Mouse (Mus musculus) urinary bladder, postnatal 36 days (tissue): Measurements from ENCODE around the gene 3110009E18Rik.
A peak's percentile ranks its signal among the peaks of the same experiment; 100 is the strongest.

Source experiments
- DNase-seq, 2 experiments: peaks; one replicate each; pipeline ENCODE4 v3.0.0; 2022; ENCODE audit warnings: low spot score in 2 of 2, mixed read lengths in 1 of 2

The 3110009E18Rik gene

GRCm38 (mm10) chr1:120142551-120142950, 21.6 kb downstream of the 3110009E18Rik start:
- peak in 1 of 2 experiments; percentile 46 for DNase-seq

DNA sequence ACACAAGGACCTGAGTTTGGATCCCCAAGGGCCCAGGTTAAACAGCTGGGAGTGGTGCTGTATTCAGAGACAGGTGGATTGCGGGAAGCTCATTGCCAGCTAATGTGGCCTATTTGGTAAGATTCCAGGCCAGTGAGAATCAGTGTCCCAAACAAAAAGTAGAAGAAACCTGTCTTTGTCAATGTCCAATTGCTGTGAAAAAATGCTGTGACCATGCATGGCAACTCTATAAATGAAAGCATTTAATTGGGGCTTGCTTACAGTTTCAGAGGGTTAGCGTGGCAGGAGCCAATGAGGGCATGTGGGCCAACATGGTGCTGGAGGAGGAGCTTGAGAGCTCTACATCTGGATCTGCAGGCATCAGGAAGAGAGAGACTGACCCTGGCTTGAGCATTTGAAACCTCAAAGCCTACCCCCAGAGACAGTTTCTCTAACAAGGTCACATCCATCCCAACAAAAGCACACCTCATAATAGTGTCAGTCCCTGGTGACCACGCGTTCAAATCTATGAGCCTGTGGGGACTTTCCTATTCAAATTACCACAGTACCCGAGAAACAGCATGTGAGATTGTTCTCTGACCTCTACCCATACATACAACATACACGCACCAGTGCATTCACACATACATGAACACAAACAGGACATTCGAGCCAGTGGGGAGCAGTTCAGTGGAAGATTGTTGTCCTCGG, 24.7 kb downstream of the 3110009E18Rik start:
- no peak for DNase-seq

DNA sequence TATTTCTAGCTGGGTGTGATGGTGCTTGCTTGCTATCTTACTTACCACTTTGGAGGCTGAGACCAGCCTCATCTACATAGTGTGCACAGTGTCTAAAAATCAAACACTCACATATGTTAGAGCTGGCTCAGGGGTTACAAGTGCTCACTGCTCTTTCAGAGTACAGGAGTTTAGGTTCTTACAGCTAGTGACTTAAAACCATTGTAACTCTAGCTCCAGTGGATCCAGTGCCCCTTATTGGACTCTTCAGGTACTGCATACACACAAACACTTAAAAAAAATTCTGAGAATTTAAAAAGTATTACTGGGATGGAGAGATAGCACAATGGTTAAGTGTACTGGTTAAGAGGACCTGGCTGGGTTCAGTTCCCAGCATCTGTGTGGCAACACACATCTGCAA, 26.0 kb downstream of the 3110009E18Rik start:
- DNase-seq, result no peak

GRCm38 (mm10) chr1:120154232-120154631, 33.2 kb downstream of the 3110009E18Rik start:
- DNase-seq, result peak; percentile 11 to 18

- DNase-seq, result no peak
These were observed 34.3 kb downstream of the 3110009E18Rik start for GRCm38 (mm10) chr1:120155325-120155724.

- no peak for DNase-seq
These were observed 37.6 kb downstream of the 3110009E18Rik start for GRCm38 (mm10) chr1:120158474-120159127.

GRCm38 (mm10) chr1:120161502-120161901, 40.5 kb downstream of the 3110009E18Rik start:
- no peak for DNase-seq

- no peak for DNase-seq
These were observed 41.6 kb downstream of the 3110009E18Rik start for GRCm38 (mm10) chr1:120162616-120163015.

DNA sequence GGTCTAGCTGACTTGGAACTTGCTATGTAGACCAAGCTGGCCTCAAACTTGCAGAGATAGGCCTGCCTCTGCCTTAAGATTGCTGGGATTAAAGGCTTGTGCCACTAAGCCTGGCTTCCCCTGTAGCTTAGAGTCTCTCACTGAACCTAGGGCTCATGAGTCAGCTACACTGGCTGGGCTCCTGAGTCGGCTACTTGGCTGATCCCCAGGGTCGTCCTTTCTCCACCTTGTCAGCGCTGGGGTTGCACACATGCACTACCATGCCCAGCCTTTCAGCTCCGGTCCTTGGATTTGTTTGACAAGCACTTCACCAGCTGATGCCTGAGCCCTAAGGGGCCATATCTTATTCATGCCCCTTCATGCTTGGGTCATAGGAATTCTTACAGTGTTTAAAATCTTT, 47.0 kb downstream of the 3110009E18Rik start:
- no peak for DNase-seq

GRCm38 (mm10) chr1:120168674-120169073, 47.7 kb downstream of the 3110009E18Rik start:
- DNase-seq, result no peak

GRCm38 (mm10) chr1:120170307-120170706, 49.3 kb downstream of the 3110009E18Rik start:
- no peak for DNase-seq

GRCm38 (mm10) chr1:120171819-120172521, 51.0 kb downstream of the 3110009E18Rik start:
- no peak for DNase-seq

DNA sequence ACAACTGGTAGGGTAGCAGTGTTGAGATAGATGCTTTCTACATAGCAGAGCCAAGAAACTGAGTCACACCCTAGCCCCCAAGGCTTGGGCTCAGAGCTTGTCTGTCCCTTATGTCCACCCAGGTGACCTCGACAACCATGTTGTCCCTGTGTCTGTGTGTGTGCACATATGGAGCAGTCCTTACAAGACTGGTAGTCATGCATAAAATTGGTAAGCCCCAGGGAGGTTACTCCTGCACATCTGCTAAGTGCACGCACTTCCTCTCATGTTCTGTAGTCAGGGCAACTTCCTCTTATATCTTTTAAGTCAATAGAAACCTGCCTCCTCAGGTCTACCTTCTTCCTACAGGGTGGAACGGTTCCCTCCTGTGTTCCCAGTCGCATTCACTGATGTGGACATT, 54.0 kb downstream of the 3110009E18Rik start:
- DNase-seq, result no peak

DNA sequence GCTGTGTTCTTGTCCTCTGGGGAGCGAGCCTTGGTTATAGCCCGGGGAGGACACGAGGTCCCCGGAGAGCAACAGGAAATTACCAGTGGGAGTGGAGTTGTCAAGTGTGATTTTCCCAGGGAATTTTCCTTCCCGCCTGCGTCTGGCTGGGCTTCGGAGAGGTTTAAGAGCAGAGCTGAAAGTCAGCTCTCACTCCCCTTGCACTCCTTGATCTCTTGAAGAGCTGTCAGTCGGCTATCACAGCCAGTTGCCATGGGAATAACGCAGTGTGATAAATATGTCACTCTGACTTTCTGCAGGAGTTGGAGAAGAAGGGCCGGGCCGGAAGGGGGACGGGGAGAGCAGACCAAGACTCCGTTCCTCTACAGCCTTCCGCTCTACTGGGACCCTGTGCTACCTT, 55.3 kb downstream of the 3110009E18Rik start:
- no peak for DNase-seq

GRCm38 (mm10) chr1:120177141-120177540, 56.2 kb downstream of the 3110009E18Rik start:
- no peak for DNase-seq

- DNase-seq, result no peak
These were observed 65.2 kb downstream of the 3110009E18Rik start for GRCm38 (mm10) chr1:120186204-120186603.

- no peak for DNase-seq
These were observed 65.7 kb downstream of the 3110009E18Rik start for GRCm38 (mm10) chr1:120186655-120187054.

GRCm38 (mm10) chr1:120187059-120187458, 66.1 kb downstream of the 3110009E18Rik start:
- no peak for DNase-seq

DNA sequence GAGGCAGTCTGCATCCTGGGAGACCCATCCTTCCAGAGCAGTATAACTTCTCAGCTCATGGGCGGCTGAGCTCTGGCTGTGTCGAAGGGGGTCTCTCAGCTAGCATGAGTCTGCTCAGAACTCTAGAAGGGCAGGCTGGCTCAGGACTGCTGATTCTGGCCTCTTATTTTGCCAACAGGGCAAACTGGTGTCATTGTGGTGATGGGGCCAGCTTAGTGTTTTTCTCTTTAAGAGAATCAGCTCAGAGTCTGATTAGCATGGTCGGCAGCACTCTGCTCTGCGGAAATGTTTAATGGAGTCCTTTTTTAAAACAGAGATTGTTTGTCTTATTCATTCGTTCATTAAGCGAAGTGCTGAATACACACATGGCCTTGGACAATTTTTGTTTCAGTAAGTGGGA, 68.2 kb downstream of the 3110009E18Rik start:
- no peak for DNase-seq

DNA sequence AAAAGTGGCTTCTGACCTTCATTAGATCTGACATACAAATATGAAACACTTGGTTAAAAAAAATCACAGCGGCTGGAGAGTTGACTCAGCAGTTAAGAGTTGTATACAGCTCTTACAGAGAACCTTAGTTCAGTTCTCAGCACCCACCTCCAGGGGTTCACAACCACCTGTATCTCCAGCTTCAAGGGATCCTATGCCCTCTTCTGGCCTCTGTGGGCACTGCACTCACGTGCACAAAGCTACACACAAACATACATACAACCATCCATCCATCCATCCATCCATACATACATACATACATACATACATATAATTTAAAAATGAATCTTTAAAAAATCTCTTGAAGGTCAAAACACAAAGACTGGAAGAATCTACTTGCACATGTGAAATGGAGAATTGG, 69.3 kb downstream of the 3110009E18Rik start:
- no peak for DNase-seq

- DNase-seq, result no peak
These were observed 70.0 kb downstream of the 3110009E18Rik start for GRCm38 (mm10) chr1:120190946-120191345.

DNA sequence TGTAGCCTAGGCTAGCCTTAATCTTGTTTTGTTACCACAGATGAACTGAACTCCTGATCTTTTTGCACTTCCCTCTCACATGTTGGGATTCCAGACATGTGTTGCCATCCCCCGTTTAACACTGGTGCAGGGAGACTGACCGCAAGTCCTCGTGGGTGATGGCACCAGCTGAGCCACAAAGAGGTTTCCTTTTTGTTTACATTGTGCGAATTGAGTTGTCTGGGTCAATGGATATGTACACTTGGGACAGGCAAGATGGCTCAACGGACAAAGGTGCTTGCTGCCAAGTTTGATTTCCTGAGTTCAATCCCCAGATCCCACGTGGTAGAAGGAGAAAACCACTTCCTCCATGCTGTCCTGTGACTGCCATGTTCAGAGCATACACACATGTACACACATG, 71.3 kb downstream of the 3110009E18Rik start:
- no peak for DNase-seq

DNA sequence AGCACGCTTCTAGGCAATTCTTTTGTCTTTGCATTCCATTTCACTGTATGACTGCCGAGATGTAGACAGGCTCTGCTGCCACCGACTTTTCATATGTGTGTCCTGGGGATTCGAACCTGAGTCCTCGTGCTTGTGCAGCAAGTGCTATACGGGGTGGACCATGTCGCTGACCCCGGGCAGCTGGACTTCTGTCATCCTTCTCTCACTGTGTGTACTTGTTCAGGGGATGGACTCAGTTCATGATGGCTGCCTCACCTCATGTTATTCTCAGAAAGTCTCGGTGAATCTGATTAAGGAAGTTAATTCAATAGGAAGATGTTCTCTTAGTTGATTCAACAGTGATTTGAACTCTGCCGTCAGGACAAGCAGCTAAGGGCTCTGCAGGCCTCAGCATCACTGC, 72.6 kb downstream of the 3110009E18Rik start:
- no peak for DNase-seq
